Comparison of ENCODE assay signal across 8 mouse cellular contexts in genomic region chr13:23554393-23554792, GRCm38 (mm10). TPM values are rescaled to one million over a fixed set of nuclear protein-coding genes. Genes with fewer than 3 reads are reported as not detected.
DNase-seq lines count a peak whose midpoint lies in the region; ATAC-seq lines count a peak whose summit lies in the region.

No protein-coding gene starts in this region.

- WGBS in forebrain, embryonic 14.5 days, result 22% methylated on average over 9 of the region's 9 CpGs
- WGBS in liver, embryonic 15.5 days (ENCODE audit: insufficient replicate concordance), result 12% methylated on average over 9 of the region's 9 CpGs

- H3K9me3 ChIP-seq in erythroblast, embryonic 14.5 days (ENCODE audit: control insufficient read depth, low read length), result no peaks in the 10 kb centered on the region
- H3K9me3 ChIP-seq in forebrain, embryonic 14.5 days (replicated peaks; ENCODE audit: control insufficient read depth, low read length), result no peaks in the 10 kb centered on the region
- H3K9me3 ChIP-seq in liver, embryonic 15.5 days (replicated peaks), result no peaks in the 10 kb centered on the region

- peak overlapping the region; percentile 88 for H3K9ac ChIP-seq in forebrain, embryonic 14.5 days (ENCODE audit: low read length)
- peak overlapping the region; percentile 72 for H3K9ac ChIP-seq in liver, embryonic 15.5 days

- H3K27ac ChIP-seq in forebrain, embryonic 14.5 days (ENCODE audit: low read depth, low read length), result peak overlapping the region; percentile 95
- peak overlapping the region; percentile 97 for H3K27ac ChIP-seq in liver, embryonic 15.5 days (replicated peaks)

- no peaks in the 10 kb centered on the region for H3K27me3 ChIP-seq in erythroblast, embryonic 14.5 days (ENCODE audit: control insufficient read depth)
- H3K27me3 ChIP-seq in forebrain, embryonic 14.5 days (replicated peaks; ENCODE audit: control insufficient read depth, insufficient read depth, low read length), result no peaks in the 10 kb centered on the region
- H3K27me3 ChIP-seq in liver, embryonic 15.5 days, result no peaks in the 10 kb centered on the region

- H3K4me3 ChIP-seq in erythroblast, embryonic 14.5 days (replicated peaks), result peak overlapping the region; percentile 80
- peak overlapping the region; percentile 53; the same call in 1 of the 2 replicates for H3K4me3 ChIP-seq in forebrain, embryonic 14.5 days (ENCODE audit: low read depth, low read length)
- peak overlapping the region; percentile 61 for H3K4me3 ChIP-seq in liver, embryonic 15.5 days (replicated peaks)

- ATAC-seq in erythroblast, adult 5-6 weeks (replicated peaks; ENCODE audit: low FRiP score, poor library complexity, severe bottlenecking), result no peak
- ATAC-seq in forebrain, embryonic 14.5 days, result no peak
- ATAC-seq in liver, embryonic 15.5 days (ENCODE audit: insufficient read depth), result no peak

- H3K36me3 ChIP-seq in erythroblast, embryonic 14.5 days (ENCODE audit: control insufficient read depth), result no peaks in the 10 kb centered on the region; the same call in 1 of the 2 replicates
- no peaks in the 10 kb centered on the region for H3K36me3 ChIP-seq in forebrain, embryonic 14.5 days (ENCODE audit: control insufficient read depth, insufficient read depth, low read length)
- no peaks in the 10 kb centered on the region for H3K36me3 ChIP-seq in liver, embryonic 15.5 days (replicated peaks)

- peaks cover 76% of the 10 kb centered on the region for H3K4me1 ChIP-seq in erythroblast, embryonic 14.5 days (ENCODE audit: control insufficient read depth)
- H3K4me1 ChIP-seq in forebrain, embryonic 14.5 days (ENCODE audit: control insufficient read depth, insufficient read depth, low read length), result peaks cover 12% of the 10 kb centered on the region; the same call in 1 of the 2 replicates
- H3K4me1 ChIP-seq in liver, embryonic 15.5 days (replicated peaks), result peaks cover 49% of the 10 kb centered on the region

- H3K4me2 ChIP-seq in forebrain, embryonic 14.5 days (ENCODE audit: low read length), result peak overlapping the region; percentile 94
- H3K4me2 ChIP-seq in liver, embryonic 15.5 days, result peak overlapping the region; percentile 71

- DNase-seq in 416B (ENCODE audit: low read depth), result peak; percentile 86
- no peak for DNase-seq in forebrain, embryonic 14.5 days (ENCODE audit: low spot score)
- no peak for DNase-seq in right cerebral cortex, postnatal 4 days
- DNase-seq in right cerebral cortex, adult 2 months (ENCODE audit: low spot score in 2 of 2), result no peak
- DNase-seq in layer of hippocampus, adult 9-10 months (ENCODE audit: low spot score), result no peak

RNA-seq across cellular contexts. Expression of gene Hist1h1d, which starts 1.3 kb away (rescaled TPM):
- polyA plus RNA-seq in erythroblast, embryonic 14.5 days (2012), result 0.51 and 0.95 TPM in 2 replicates
- 14.6 and 16.7 TPM in 2 replicates for total RNA-seq in erythroblast, adult 5-6 weeks (2015; ENCODE audit: low replicate concordance)
- 170 and 238 TPM in 2 replicates for total RNA-seq in erythroblast, adult 5-6 weeks (2017; ENCODE audit: low replicate concordance)
- 0.36 and 0.52 TPM in 2 replicates for polyA plus RNA-seq in forebrain, embryonic 14.5 days (2014; fragmentation: Nextera tagmentation; extraction: Ambion mirVana)
- 1.1 TPM in 2 replicates for polyA plus RNA-seq in liver, embryonic 15.5 days (2015; fragmentation: Nextera tagmentation; extraction: Ambion mirVana)

RNA-seq across cellular contexts. Expression of gene Hist1h4f, which starts 2.9 kb away (rescaled TPM):
- 8.3 and 13.8 TPM in 2 replicates for polyA plus RNA-seq in erythroblast, embryonic 14.5 days (2012)
- 55.5 and 68.5 TPM in 2 replicates for total RNA-seq in erythroblast, adult 5-6 weeks (2015; ENCODE audit: low replicate concordance)
- 1,011 and 1,279 TPM in 2 replicates for total RNA-seq in erythroblast, adult 5-6 weeks (2017; ENCODE audit: low replicate concordance)
- polyA plus RNA-seq in forebrain, embryonic 14.5 days (2014; fragmentation: Nextera tagmentation; extraction: Ambion mirVana), result not detected in 2 replicates
- polyA plus RNA-seq in liver, embryonic 15.5 days (2015; fragmentation: Nextera tagmentation; extraction: Ambion mirVana), result 1.4 and 2.5 TPM in 2 replicates

RNA-seq across cellular contexts. Expression of gene Hist1h3e, which starts 7.8 kb away (rescaled TPM):
- 2.9 and 16.6 TPM in 2 replicates for polyA plus RNA-seq in erythroblast, embryonic 14.5 days (2012)
- 37.3 and 49.5 TPM in 2 replicates for total RNA-seq in erythroblast, adult 5-6 weeks (2015; ENCODE audit: low replicate concordance)
- 84.7 and 92.0 TPM in 2 replicates for total RNA-seq in erythroblast, adult 5-6 weeks (2017; ENCODE audit: low replicate concordance)
- polyA plus RNA-seq in forebrain, embryonic 14.5 days (2014; fragmentation: Nextera tagmentation; extraction: Ambion mirVana), result 3.4 and 5.7 TPM in 2 replicates
- 2.7 and 4.4 TPM in 2 replicates for polyA plus RNA-seq in liver, embryonic 15.5 days (2015; fragmentation: Nextera tagmentation; extraction: Ambion mirVana)

RNA-seq across cellular contexts. Expression of gene Hist1h3f, which starts 10.5 kb away (rescaled TPM):
- polyA plus RNA-seq in erythroblast, embryonic 14.5 days (2012), result 1.3 and 3.3 TPM in 2 replicates
- 12.7 and 21.7 TPM in 2 replicates for total RNA-seq in erythroblast, adult 5-6 weeks (2015; ENCODE audit: low replicate concordance)
- 51.2 and 57.7 TPM in 2 replicates for total RNA-seq in erythroblast, adult 5-6 weeks (2017; ENCODE audit: low replicate concordance)
- polyA plus RNA-seq in forebrain, embryonic 14.5 days (2014; fragmentation: Nextera tagmentation; extraction: Ambion mirVana), result 0.62 and 0.89 TPM in 2 replicates
- polyA plus RNA-seq in liver, embryonic 15.5 days (2015; fragmentation: Nextera tagmentation; extraction: Ambion mirVana), result 0.99 and 1.4 TPM in 2 replicates

RNA-seq across cellular contexts. Expression of gene Hist1h2bh, which starts 11.2 kb away (rescaled TPM):
- 0.43 and 3.0 TPM in 2 replicates for polyA plus RNA-seq in erythroblast, embryonic 14.5 days (2012)
- total RNA-seq in erythroblast, adult 5-6 weeks (2015; ENCODE audit: low replicate concordance), result 13.4 and 18.2 TPM in 2 replicates
- total RNA-seq in erythroblast, adult 5-6 weeks (2017; ENCODE audit: low replicate concordance), result 63.0 and 67.3 TPM in 2 replicates
- polyA plus RNA-seq in forebrain, embryonic 14.5 days (2014; fragmentation: Nextera tagmentation; extraction: Ambion mirVana), result 0.30 and 0.32 TPM in 2 replicates
- 1.5 and 1.6 TPM in 2 replicates for polyA plus RNA-seq in liver, embryonic 15.5 days (2015; fragmentation: Nextera tagmentation; extraction: Ambion mirVana)
